Mouse (Mus musculus): Measurements from ENCODE around the gene Ptpn12. TPM values are rescaled to one million over a fixed set of nuclear protein-coding genes. Genes with fewer than 3 reads are reported as not detected.
"Not testable (repeated sequence)": the region's sequence is repeated elsewhere in the genome, so short reads cannot be mapped to it uniquely, and the experiment has no call there.

Ptpn12 gene
- total and polyA plus RNA-seq, 3 experiments, result 3.2 to 16.5 (median 12.7) TPM

GRCm38 (mm10) chr5:20943791-20944190 is 111.9 kb downstream of the Ptpn12 start:
- H3K4me1 ChIP-seq (ENCODE audit: control insufficient read depth in 1 of 2, insufficient read depth in 2 of 2), result peaks cover 29 to 71% of the 10 kb centered on the region in 2 experiments
- H3K27me3 ChIP-seq (replicated peaks); DNase-seq (ENCODE audit: extremely low read depth); H3K9me3 ChIP-seq (replicated peaks; ENCODE audit: low read length); H3K27ac ChIP-seq (ENCODE audit: insufficient read depth, low read depth); in situ Hi-C loops (cut with MboI; ENCODE audit: low pct_ligation_motif_present, low pct_unique_long_range_greater_than_20kb, low sequenced_read_pairs); dilution Hi-C loops (cut with MboI; ENCODE audit: extremely low pct_ligation_motif_present, extremely low pct_unique_long_range_greater_than_20kb, low sequenced_read_pairs); H3K9ac ChIP-seq (ENCODE audit: insufficient read depth, low read depth); H3K4me3 ChIP-seq (replicated peaks in 1 of 3; ENCODE audit: low read depth in 2 of 3, low read length in 2 of 3, poor library complexity in 1 of 3): not testable (repeated sequence)
- peak; percentile 86 for TF ChIP-seq ZNF384 (IDR thresholded peaks at IDR 0.05; ENCODE audit: low read depth, low read length)
- peaks cover 95% of the 10 kb centered on the region for H3K79me2 ChIP-seq (replicated peaks; ENCODE audit: control insufficient read depth, extremely low read depth, insufficient read depth, poor library complexity, severe bottlenecking)
- H3K4me2 ChIP-seq (ENCODE audit: insufficient read depth, low read depth, poor library complexity, severe bottlenecking), result peak overlapping the region; percentile 34; the same call in 1 of the 2 replicates
- H3K36me3 ChIP-seq (replicated peaks in 1 of 2; ENCODE audit: control insufficient read depth in 1 of 2, insufficient read depth in 1 of 2, low read length in 1 of 2), result peaks cover 0 to 18% of the 10 kb centered on the region in 2 experiments

DNA sequence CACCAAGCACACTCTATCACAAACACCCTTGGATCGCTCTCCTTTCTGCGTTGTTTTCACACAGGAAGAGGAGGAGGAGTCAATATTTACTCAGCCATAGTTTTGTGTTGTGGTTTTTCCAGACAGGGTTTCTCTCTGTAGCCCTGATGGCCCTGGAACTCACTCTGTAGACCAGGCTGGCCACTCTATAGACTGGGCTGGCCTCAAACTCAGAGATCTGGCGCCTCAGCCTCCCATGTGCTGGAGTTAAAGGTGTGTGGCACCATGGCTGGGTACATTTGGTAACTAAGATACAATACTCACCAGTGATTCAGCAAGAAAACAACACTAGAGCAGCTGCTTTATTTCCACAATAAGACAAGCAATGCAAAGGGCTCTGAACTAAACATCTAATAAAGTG is 113.2 kb downstream of the Ptpn12 start:
- TF ChIP-seq IRF4 (IDR thresholded peaks at IDR 0.05; ENCODE audit: low read depth, low read length), result no peak
- no peak for TF ChIP-seq E2F4 (IDR thresholded peaks at IDR 0.05; ENCODE audit: insufficient replicate concordance, low read depth, low read length)
- dilution Hi-C loops (cut with MboI; ENCODE audit: extremely low pct_ligation_motif_present, extremely low pct_unique_long_range_greater_than_20kb, low sequenced_read_pairs), result no loop called here
- in situ Hi-C loops (cut with MboI; ENCODE audit: low pct_ligation_motif_present, low pct_unique_long_range_greater_than_20kb, low sequenced_read_pairs), result no loop called here
- H3K4me2 ChIP-seq (ENCODE audit: insufficient read depth, low read depth, poor library complexity, severe bottlenecking), result 0 out of 2 replicates have a peak overlapping the region, but pooled peaks have one; percentile 4
- no peaks in the 10 kb centered on the region for H3K9me3 ChIP-seq (replicated peaks; ENCODE audit: low read length)
- H3K79me2 ChIP-seq (replicated peaks; ENCODE audit: control insufficient read depth, extremely low read depth, insufficient read depth, poor library complexity, severe bottlenecking), result peaks cover 92% of the 10 kb centered on the region
- H3K4me3 ChIP-seq (replicated peaks in 1 of 3; ENCODE audit: low read depth in 2 of 3, low read length in 2 of 3, poor library complexity in 1 of 3), result no peak overlapping the region
- no peak overlapping the region for H3K27ac ChIP-seq (ENCODE audit: insufficient read depth, low read depth)
- H3K36me3 ChIP-seq (replicated peaks in 1 of 2; ENCODE audit: control insufficient read depth in 1 of 2, insufficient read depth in 1 of 2, low read length in 1 of 2), result peaks cover 0 to 16% of the 10 kb centered on the region in 2 experiments
- DNase-seq (ENCODE audit: extremely low read depth), result no peak
- peaks cover 30 to 70% of the 10 kb centered on the region in 2 experiments for H3K4me1 ChIP-seq (ENCODE audit: control insufficient read depth in 1 of 2, insufficient read depth in 2 of 2)
- H3K9ac ChIP-seq (ENCODE audit: insufficient read depth, low read depth), result no peak overlapping the region
- H3K27me3 ChIP-seq (replicated peaks), result no peaks in the 10 kb centered on the region

DNA sequence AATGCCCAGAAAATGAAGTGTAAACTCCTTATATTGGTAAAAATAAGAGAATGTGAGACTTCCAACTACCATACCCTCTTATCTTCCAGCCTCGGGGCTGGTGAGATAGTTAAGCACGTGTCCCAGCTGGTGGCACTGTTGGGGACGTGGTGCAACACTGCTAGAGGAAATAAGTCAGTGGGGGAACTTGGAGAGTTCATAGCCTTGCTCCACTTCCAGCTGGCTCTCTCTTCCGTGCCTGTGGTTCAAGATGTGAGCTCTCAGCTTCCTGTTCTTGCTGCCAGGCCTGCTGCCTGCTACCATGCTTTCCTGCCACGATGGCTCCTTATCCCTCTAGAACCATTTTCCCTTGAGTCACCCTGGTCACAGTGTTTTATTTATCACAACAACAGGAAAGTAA is 114.5 kb downstream of the Ptpn12 start:
- Histone ChIP-seq H3K9ac (ENCODE audit: insufficient read depth, low read depth) (no peak overlapping the region), H3K4me2 (ENCODE audit: insufficient read depth, low read depth, poor library complexity, severe bottlenecking) (no peak overlapping the region; the same call in 1 of the 2 replicates), H3K36me3 (replicated peaks in 1 of 2; ENCODE audit: control insufficient read depth in 1 of 2, insufficient read depth in 1 of 2, low read length in 1 of 2) (peaks cover 0 to 17% of the 10 kb centered on the region in 2 experiments), H3K9me3 (replicated peaks; ENCODE audit: low read length) (no peaks in the 10 kb centered on the region), H3K4me1 (ENCODE audit: control insufficient read depth in 1 of 2, insufficient read depth in 2 of 2) (peaks cover 24 to 66% of the 10 kb centered on the region in 2 experiments), H3K27ac (ENCODE audit: insufficient read depth, low read depth) (peak overlapping the region; percentile 65), H3K79me2 (replicated peaks; ENCODE audit: control insufficient read depth, extremely low read depth, insufficient read depth, poor library complexity, severe bottlenecking) (peaks cover 90% of the 10 kb centered on the region), H3K4me3 (replicated peaks in 1 of 3; ENCODE audit: low read depth in 2 of 3, low read length in 2 of 3, poor library complexity in 1 of 3) (peak overlapping the region in 1 of 3 experiments; percentile 15), H3K27me3 (replicated peaks) (no peaks in the 10 kb centered on the region)
- dilution Hi-C loops (cut with MboI; ENCODE audit: extremely low pct_ligation_motif_present, extremely low pct_unique_long_range_greater_than_20kb, low sequenced_read_pairs) (no loop called here), in situ Hi-C loops (cut with MboI; ENCODE audit: low pct_ligation_motif_present, low pct_unique_long_range_greater_than_20kb, low sequenced_read_pairs) (no loop called here)
- DNase-seq (ENCODE audit: extremely low read depth), result peak; percentile 78
- TF ChIP-seq TCF12 (IDR thresholded peaks at IDR 0.05; ENCODE audit: low read depth, low read length) (0 out of 2 replicates have a peak, but pooled peaks have one; percentile 42), RAD21 (IDR thresholded peaks at IDR 0.05; ENCODE audit: low read depth, low read length) (no peak; the same call in 1 of the 2 replicates), CHD2 (IDR thresholded peaks at IDR 0.05; ENCODE audit: low read length) (no peak), ETS1 (conservative IDR thresholded peaks at IDR 0.05; ENCODE audit: low read depth, low read length) (peak; percentile 29; the same call in 1 of the 2 replicates), POLR2A (IDR thresholded peaks at IDR 0.05; ENCODE audit: low read depth, low read length) (no peak), SIN3A (IDR thresholded peaks at IDR 0.05; ENCODE audit: low read length) (no peak), CTCF (conservative IDR thresholded peaks at IDR 0.05 in 1 of 2, IDR thresholded peaks at IDR 0.05 in 1 of 2; ENCODE audit: low read depth in 2 of 2, low read length in 2 of 2) (0 out of 4 replicates have a peak, but pooled peaks of 1 of the 2 experiments have one; percentile 12), E2F4 (IDR thresholded peaks at IDR 0.05; ENCODE audit: insufficient replicate concordance, low read depth, low read length) (no peak), USF1 (IDR thresholded peaks at IDR 0.05; ENCODE audit: low read depth, low read length) (no peak), MYC (IDR thresholded peaks at IDR 0.05; ENCODE audit: low read depth, low read length) (peak; percentile 82; the same call in 1 of the 2 replicates), MAFK (IDR thresholded peaks at IDR 0.05; ENCODE audit: insufficient replicate concordance, low read length) (no peak), POLR2AphosphoS2 (IDR thresholded peaks at IDR 0.05; ENCODE audit: low read depth, low read length) (no peak), NELFE (IDR thresholded peaks at IDR 0.05; ENCODE audit: low read depth, low read length) (0 out of 2 replicates have a peak, but pooled peaks have one; percentile 26), MEF2A (IDR thresholded peaks at IDR 0.05; ENCODE audit: borderline replicate concordance, low read depth, low read length) (no peak), USF2 (conservative IDR thresholded peaks at IDR 0.05; ENCODE audit: low read depth, low read length) (no peak), GABPA (IDR thresholded peaks at IDR 0.05; ENCODE audit: insufficient replicate concordance, low read depth, low read length) (no peak), MAZ (IDR thresholded peaks at IDR 0.05; ENCODE audit: low read depth, low read length) (no peak), ZMIZ1 (IDR thresholded peaks at IDR 0.05; ENCODE audit: low read depth, low read length) (no peak), EP300 (IDR thresholded peaks at IDR 0.05; ENCODE audit: low read length) (peak; percentile 53; the same call in 1 of the 2 replicates), ZNF384 (IDR thresholded peaks at IDR 0.05; ENCODE audit: low read depth, low read length) (no peak), NRF1 (IDR thresholded peaks at IDR 0.05; ENCODE audit: low read depth, low read length) (no peak), PAX5 (IDR thresholded peaks at IDR 0.05; ENCODE audit: low read length) (no peak), ELF1 (IDR thresholded peaks at IDR 0.05; ENCODE audit: low read depth, low read length) (peak; percentile 46), JUN (IDR thresholded peaks at IDR 0.05; ENCODE audit: insufficient read depth, low read depth, low read length) (no peak)
